Mouse (Mus musculus): Measurements from ENCODE around the gene Ap4e1. TPM values are rescaled to one million over a fixed set of nuclear protein-coding genes. Genes with fewer than 3 reads are reported as not detected.

Ap4e1 gene
- polyA plus RNA-seq, 1 experiment from 2014 or later = 11.9 TPM

DNA sequence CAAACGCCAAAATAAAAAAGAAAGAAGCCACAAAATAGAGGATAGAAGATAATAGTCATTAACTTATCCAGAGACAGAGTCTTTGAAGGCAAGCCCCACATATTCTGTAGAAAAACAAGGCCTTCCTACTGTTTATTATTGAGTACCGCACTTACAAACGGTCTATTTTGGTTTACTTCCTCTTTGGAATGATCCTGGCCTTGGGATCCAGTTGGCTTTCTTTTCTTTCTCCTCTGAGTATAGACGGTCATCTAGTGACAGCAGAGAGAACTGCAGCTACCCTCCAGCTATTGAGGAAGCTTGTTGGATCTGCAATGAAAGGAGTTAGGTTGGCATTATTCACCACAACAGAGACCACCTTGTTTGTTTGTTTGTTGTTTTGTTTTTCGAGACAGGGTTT lies 11.8 kb upstream of the Ap4e1 start:
- Histone ChIP-seq H3K4me2 (peak overlapping the region; percentile 42), H3K4me3 (ENCODE audit: low read depth, low read length) (no peak overlapping the region), H3K36me3 (ENCODE audit: insufficient read depth) (no peaks in the 10 kb centered on the region), H3K4me1 (ENCODE audit: insufficient read depth) (no peaks in the 10 kb centered on the region), H3K27me3 (ENCODE audit: insufficient read depth, low read length) (no peaks in the 10 kb centered on the region), H3K27ac (ENCODE audit: low read depth) (no peak overlapping the region), H3K9me3 (ENCODE audit: low read depth, low read length) (no peaks in the 10 kb centered on the region), H3K9ac (no peak overlapping the region)
- ATAC-seq (ENCODE audit: insufficient read depth) = peak; percentile 75; the same call in 1 of the 2 replicates
- peak; percentile 89 for TF ChIP-seq CTCF (IDR thresholded peaks at IDR 0.05; ENCODE audit: low read depth)
- 15% methylated on average over 5 of the region's 5 CpGs for WGBS
- DNase-seq = peak; percentile 89

DNA sequence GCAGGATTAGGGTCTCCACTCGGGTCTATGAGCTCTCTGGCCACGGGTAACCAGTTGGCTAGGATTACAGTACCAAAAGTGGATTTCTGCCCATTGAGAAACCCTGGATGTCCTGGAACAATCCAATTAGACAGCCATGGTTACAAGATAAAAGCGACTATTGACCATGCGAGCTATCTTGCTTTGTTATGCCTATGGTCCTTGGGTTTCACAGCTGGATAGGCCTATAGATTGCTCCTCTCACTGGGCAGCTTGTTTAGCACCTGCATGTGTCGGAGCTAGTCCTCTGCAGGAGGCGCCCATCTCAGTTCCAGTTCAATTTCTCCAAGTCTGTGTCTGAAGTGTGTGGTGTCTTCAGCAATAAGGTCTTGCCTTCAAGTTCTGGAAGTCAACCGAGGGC lies 10.3 kb upstream of the Ap4e1 start:
- H3K4me3 ChIP-seq (ENCODE audit: low read depth, low read length) = no peak overlapping the region
- TF ChIP-seq CTCF (IDR thresholded peaks at IDR 0.05; ENCODE audit: low read depth) = no peak
- DNase-seq (no peak), ATAC-seq (ENCODE audit: insufficient read depth) (no peak)
- WGBS = 67% methylated on average over 7 of the region's 7 CpGs
- H3K4me2 ChIP-seq = no peak overlapping the region
- no peaks in the 10 kb centered on the region for H3K27me3 ChIP-seq (ENCODE audit: insufficient read depth, low read length)
- no peak overlapping the region for H3K9ac ChIP-seq
- no peaks in the 10 kb centered on the region for H3K4me1 ChIP-seq (ENCODE audit: insufficient read depth)
- H3K36me3 ChIP-seq (ENCODE audit: insufficient read depth) = no peaks in the 10 kb centered on the region
- no peak overlapping the region for H3K27ac ChIP-seq (ENCODE audit: low read depth)
- no peaks in the 10 kb centered on the region for H3K9me3 ChIP-seq (ENCODE audit: low read depth, low read length)

DNA sequence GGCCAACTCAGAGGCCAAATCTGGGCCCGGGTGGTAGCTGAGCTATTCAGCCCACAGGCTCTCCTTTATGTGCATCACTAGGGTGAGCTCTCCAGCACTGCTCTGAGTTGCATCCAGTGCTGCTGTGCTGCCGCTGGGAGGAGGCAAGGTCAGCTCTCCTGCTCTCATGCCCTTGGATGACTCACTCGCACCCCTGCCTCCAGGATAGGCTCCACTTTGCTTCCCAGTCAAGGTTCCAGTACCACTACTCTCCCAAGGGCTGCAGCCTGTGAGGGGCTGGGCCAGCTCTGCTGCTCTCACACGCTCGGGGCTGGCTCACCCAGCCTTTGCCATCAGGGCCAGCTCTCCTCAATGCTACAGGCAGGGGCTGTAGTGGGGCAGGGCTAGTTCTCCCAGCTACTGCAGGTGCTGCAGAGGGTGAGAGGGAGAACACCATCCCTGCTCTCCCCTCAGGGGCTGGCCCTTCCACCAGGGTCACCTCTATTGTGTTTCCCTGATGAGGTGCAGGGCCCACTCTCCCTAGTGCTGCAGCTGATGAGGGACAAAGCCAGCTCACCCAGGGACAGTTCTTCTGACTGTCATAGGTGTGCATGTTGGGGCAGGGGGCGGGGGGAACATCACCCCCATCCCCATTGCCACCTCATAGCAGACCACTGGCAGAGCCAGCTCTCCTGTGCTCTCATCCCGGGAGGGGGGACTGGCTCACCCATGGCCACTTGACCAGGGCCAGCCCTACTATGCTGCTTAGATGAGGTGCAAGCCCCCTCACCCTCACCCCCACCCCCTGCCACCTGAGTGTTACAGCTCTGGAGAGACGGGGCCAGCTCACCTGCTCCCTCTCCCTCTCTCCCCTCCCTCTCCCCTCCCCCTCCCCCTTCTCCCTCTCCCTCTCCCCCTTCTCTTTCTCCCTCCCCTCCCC lies 7.9 kb upstream of the Ap4e1 start:
- H3K27me3 ChIP-seq (ENCODE audit: insufficient read depth, low read length) = no peaks in the 10 kb centered on the region
- H3K36me3 ChIP-seq (ENCODE audit: insufficient read depth) = no peaks in the 10 kb centered on the region
- no peaks in the 10 kb centered on the region for H3K9me3 ChIP-seq (ENCODE audit: low read depth, low read length)
- H3K4me1 ChIP-seq (ENCODE audit: insufficient read depth) = no peaks in the 10 kb centered on the region
- H3K27ac ChIP-seq (ENCODE audit: low read depth) = no peak overlapping the region
- no peak for DNase-seq
- WGBS = 63% methylated on average over 8 of the region's 8 CpGs
- no peak for ATAC-seq (ENCODE audit: insufficient read depth)
- H3K4me3 ChIP-seq (ENCODE audit: low read depth, low read length) = no peak overlapping the region
- no peak overlapping the region for H3K4me2 ChIP-seq
- no peak overlapping the region for H3K9ac ChIP-seq
- no peak for TF ChIP-seq CTCF (IDR thresholded peaks at IDR 0.05; ENCODE audit: low read depth)

DNA sequence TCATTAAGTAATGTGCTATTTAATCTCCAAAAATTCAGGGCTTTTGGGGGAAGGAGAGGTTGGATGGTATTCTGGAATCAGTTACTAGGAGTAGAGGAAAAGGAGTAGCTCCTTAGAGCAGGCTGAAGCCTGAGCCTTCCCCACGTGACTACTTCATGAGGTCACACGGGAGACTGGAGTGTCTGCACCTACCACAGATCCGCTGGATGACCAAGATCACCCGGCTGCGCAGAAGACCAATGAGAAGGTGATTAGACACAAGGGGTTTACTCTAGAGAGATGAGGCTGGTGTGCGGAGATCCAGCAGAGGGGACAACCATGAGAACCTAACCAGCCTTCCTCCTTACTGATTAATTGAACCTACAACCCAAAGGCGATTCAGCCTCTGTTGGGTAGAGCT lies 4.5 kb upstream of the Ap4e1 start:
- Histone ChIP-seq H3K9me3 (ENCODE audit: low read depth, low read length) (no peaks in the 10 kb centered on the region), H3K27me3 (ENCODE audit: insufficient read depth, low read length) (no peaks in the 10 kb centered on the region), H3K36me3 (ENCODE audit: insufficient read depth) (no peaks in the 10 kb centered on the region), H3K4me3 (ENCODE audit: low read depth, low read length) (no peak overlapping the region), H3K27ac (ENCODE audit: low read depth) (no peak overlapping the region), H3K4me1 (ENCODE audit: insufficient read depth) (no peaks in the 10 kb centered on the region), H3K9ac (no peak overlapping the region), H3K4me2 (no peak overlapping the region)
- no peak for TF ChIP-seq CTCF (IDR thresholded peaks at IDR 0.05; ENCODE audit: low read depth)
- WGBS = 82% methylated on average over 7 of the region's 7 CpGs
- ATAC-seq (ENCODE audit: insufficient read depth) (no peak), DNase-seq (no peak)

DNA sequence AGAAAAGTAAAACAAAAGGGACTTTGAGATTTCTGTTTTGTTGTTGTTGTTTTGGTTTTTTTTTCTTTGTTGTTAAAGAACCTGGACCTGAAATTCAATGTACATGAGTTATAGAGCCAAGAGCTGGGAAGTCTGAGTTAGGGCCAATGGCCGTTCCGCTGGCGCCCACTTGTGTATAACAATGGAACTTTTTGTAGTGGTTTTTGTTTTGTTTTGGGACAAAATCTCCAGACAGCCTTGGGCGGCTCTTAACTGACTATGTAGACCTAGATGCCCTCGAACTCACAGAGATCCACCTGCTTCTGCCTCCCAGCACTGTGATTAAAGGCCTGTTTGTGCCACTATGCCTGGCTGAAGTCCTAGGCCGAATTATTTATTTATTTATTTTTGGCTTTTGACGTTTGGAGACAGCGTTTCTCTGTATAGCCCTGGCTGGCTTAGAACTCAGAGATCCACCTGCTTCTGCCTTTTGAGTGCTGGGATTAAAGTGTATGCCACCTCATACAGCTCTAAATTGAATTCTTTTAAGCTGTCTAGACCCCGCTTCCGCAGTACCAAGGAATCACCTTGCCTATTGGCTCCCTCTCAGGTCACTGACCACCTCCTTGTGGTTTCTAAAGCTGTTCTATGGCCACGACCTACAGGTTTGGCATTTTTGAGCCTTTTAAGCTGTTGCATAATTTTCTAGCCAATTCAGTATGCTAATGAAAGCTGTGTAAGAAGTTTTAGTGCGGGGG lies 1.7 kb upstream of the Ap4e1 start:
- peak overlapping the region; percentile 28 for H3K4me3 ChIP-seq (ENCODE audit: low read depth, low read length)

DNA sequence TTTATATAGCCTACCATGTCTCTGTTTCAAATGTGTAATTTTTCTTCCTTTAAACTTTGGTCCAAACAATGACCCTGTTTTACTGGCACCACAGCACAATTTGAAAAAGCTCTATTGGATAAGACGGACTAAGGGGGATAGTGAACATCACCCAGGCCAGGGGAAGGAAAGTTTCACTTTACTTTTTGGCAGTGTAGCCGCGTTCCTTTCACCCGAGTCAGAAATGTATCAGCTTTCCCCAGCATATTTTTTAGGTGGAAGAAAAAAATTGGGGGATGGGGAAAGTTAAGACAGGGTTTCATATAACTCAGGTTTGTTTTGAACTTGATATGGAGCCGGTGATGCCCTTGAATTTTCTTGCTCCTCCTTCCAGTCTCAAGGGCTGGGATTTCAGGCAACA lies 1.0 kb upstream of the Ap4e1 start:
- Histone ChIP-seq H3K36me3 (ENCODE audit: insufficient read depth) (peaks cover 16% of the 10 kb centered on the region), H3K27ac (ENCODE audit: low read depth) (no peak overlapping the region), H3K27me3 (ENCODE audit: insufficient read depth, low read length) (no peaks in the 10 kb centered on the region), H3K9ac (no peak overlapping the region), H3K4me2 (no peak overlapping the region), H3K9me3 (ENCODE audit: low read depth, low read length) (no peaks in the 10 kb centered on the region), H3K4me1 (ENCODE audit: insufficient read depth) (0 out of 2 replicates have a peak, but pooled peaks cover 4% of the 10 kb centered on the region), H3K4me3 (ENCODE audit: low read depth, low read length) (no peak overlapping the region)
- no peak for TF ChIP-seq CTCF (IDR thresholded peaks at IDR 0.05; ENCODE audit: low read depth)
- 71% methylated on average over 5 of the region's 5 CpGs for WGBS
- ATAC-seq (ENCODE audit: insufficient read depth) (no peak), DNase-seq (no peak)

More for the DNA sequence above, 1.7 kb upstream of the Ap4e1 start:
- H3K4me1 ChIP-seq (ENCODE audit: insufficient read depth) = 0 out of 2 replicates have a peak, but pooled peaks cover 4% of the 10 kb centered on the region
- TF ChIP-seq CTCF (IDR thresholded peaks at IDR 0.05; ENCODE audit: low read depth) = peak; percentile 66
- 38% methylated on average over 12 of the region's 12 CpGs for WGBS
- ATAC-seq (ENCODE audit: insufficient read depth) (no peak), DNase-seq (peak; percentile 84)
- H3K27me3 ChIP-seq (ENCODE audit: insufficient read depth, low read length) = no peaks in the 10 kb centered on the region
- no peak overlapping the region; the same call in 1 of the 2 replicates for H3K9ac ChIP-seq
- peaks cover 9% of the 10 kb centered on the region for H3K36me3 ChIP-seq (ENCODE audit: insufficient read depth)
- H3K4me2 ChIP-seq = peak overlapping the region; percentile 31
- no peak overlapping the region for H3K27ac ChIP-seq (ENCODE audit: low read depth)
- no peaks in the 10 kb centered on the region for H3K9me3 ChIP-seq (ENCODE audit: low read depth, low read length)

DNA sequence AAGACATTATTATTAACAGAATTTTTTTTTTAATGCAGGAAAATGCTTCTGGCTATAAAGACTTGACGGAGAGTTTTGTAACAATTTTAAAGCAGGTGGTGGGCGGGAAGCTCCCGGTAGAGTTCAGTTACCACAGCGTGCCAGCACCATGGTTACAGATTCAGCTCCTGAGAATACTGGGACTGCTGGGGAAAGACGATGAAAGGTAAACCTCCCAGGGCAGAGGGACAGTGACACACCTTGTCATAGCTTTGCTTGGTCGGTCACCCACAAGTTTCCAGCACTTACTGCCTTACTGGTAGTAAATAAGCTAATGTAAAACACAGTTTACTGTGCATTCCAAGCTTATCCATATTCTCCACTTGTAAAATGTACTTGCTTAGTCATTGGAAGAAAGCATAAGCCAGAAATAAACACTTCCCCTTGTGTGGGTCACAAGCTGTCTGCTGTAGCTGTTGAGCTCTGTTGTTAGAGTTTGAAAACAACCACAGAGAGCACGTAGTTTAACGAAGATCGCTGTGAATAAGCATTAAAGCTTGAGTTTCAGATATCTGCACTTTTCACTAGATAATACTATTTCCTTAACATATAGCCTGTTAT lies 26.6 kb downstream of the Ap4e1 start:
- Histone ChIP-seq H3K27me3 (ENCODE audit: insufficient read depth, low read length) (no peaks in the 10 kb centered on the region), H3K36me3 (ENCODE audit: insufficient read depth) (peaks cover 46% of the 10 kb centered on the region), H3K4me1 (ENCODE audit: insufficient read depth) (no peaks in the 10 kb centered on the region), H3K9me3 (ENCODE audit: low read depth, low read length) (no peaks in the 10 kb centered on the region), H3K4me2 (no peak overlapping the region), H3K27ac (ENCODE audit: low read depth) (no peak overlapping the region), H3K9ac (no peak overlapping the region), H3K4me3 (ENCODE audit: low read depth, low read length) (no peak overlapping the region)
- TF ChIP-seq CTCF (IDR thresholded peaks at IDR 0.05; ENCODE audit: low read depth) = no peak
- DNase-seq (no peak), ATAC-seq (ENCODE audit: insufficient read depth) (no peak)
- WGBS = 93% methylated on average over 9 of the region's 9 CpGs
